Mouse (Mus musculus) MEL (cell line): ENCODE data around the gene Fam57b. TPM values are rescaled to one million over a fixed set of nuclear protein-coding genes. Genes with fewer than 3 reads are reported as not detected.
A peak's percentile ranks its signal among the peaks of the same experiment; 100 is the strongest.

ENCODE experiments used
- DNase-seq: peaks from one replicate; pipeline ENCODE4 v3.0.0; 2011; ENCODE audit warnings: low read depth, low spot score
- H3K27ac ChIP-seq: 2 replicates; pipeline ENCODE4 v1.5.1; 2012; ENCODE audit warnings: low read depth, mild to moderate bottlenecking, control low read depth, low read length, moderate library complexity; ENCODE audit not compliant: control insufficient read depth
- H3K27me3 ChIP-seq, 2 experiments: fragments of 150-350 bp in 1 of 2; sonication (generic) in 1 of 2; 2 replicates each; pipeline ENCODE4 v1.6.1; 2012; ENCODE audit warnings: low read length in 2 of 2, mild to moderate bottlenecking in 2 of 2, improper control_type of control experiment in 1 of 2, moderate library complexity in 1 of 2; ENCODE audit not compliant: insufficient read depth in 2 of 2, control insufficient read depth in 1 of 2
- H3K36me3 ChIP-seq, 2 experiments: 2 replicates each; pipeline ENCODE4 v1.6.1; 2012 to 2014; ENCODE audit warnings: low read length in 2 of 2, improper control_type of control experiment in 1 of 2, inconsistent platforms in 1 of 2, mild to moderate bottlenecking in 1 of 2; ENCODE audit not compliant: insufficient read depth in 2 of 2, control insufficient read depth in 1 of 2
- H3K4me1 ChIP-seq, 2 experiments: fragments of 150-350 bp in 1 of 2; sonication (generic) in 1 of 2; 2 replicates each; pipeline ENCODE4 v1.6.1; 2012; ENCODE audit warnings: low read length in 2 of 2, improper control_type of control experiment in 1 of 2, mild to moderate bottlenecking in 1 of 2; ENCODE audit not compliant: insufficient read depth in 2 of 2, control insufficient read depth in 1 of 2
- H3K4me3 ChIP-seq, 2 experiments: fragments of 150-350 bp in 1 of 2; sonication (generic) in 1 of 2; 2 replicates each; pipeline ENCODE4 v1.5.1; 2012; ENCODE audit warnings: low read depth in 2 of 2, low read length in 2 of 2, mild to moderate bottlenecking in 2 of 2, moderate library complexity in 2 of 2, control low read depth in 1 of 2, improper control_type of control experiment in 1 of 2; ENCODE audit not compliant: control insufficient read depth in 1 of 2, insufficient read depth in 1 of 2
- H3K79me2 ChIP-seq: 2 replicates; pipeline ENCODE4 v1.6.1; 2012; ENCODE audit warnings: mild to moderate bottlenecking, low read length, moderate library complexity; ENCODE audit not compliant: control insufficient read depth, poor library complexity, insufficient read depth
- H3K9ac ChIP-seq: 2 replicates; pipeline ENCODE4 v1.6.1; 2012; ENCODE audit warnings: low read depth, mild to moderate bottlenecking, control low read depth, low read length, moderate library complexity; ENCODE audit not compliant: control insufficient read depth, poor library complexity, severe bottlenecking
- H3K9me3 ChIP-seq: fragments of 150-350 bp; sonication (generic); replicated peaks from 2 replicates; pipeline ENCODE4 v1.6.1; 2012; ENCODE audit warnings: mild to moderate bottlenecking, low read length, improper control_type of control experiment, moderate library complexity; ENCODE audit not compliant: insufficient read depth
- BHLHE40 ChIP-seq: IDR thresholded peaks from 2 replicates; pipeline ENCODE4 v1.6.1; 2012; ENCODE audit warnings: low read depth, mild to moderate bottlenecking, inconsistent platforms, low read length, improper control_type of control experiment, borderline replicate concordance
- CTCF ChIP-seq, 3 experiments: IDR thresholded peaks in 2 of 3; conservative IDR thresholded peaks in 1 of 3; 2 replicates each; pipeline ENCODE4 v1.5.1; 2011 to 2012; ENCODE audit warnings: low read length in 3 of 3, low read depth in 2 of 3, mild to moderate bottlenecking in 2 of 3, improper control_type of control experiment in 1 of 3, inconsistent platforms in 1 of 3, mixed read lengths in 1 of 3, moderate library complexity in 1 of 3; ENCODE audit not compliant: control insufficient read depth in 1 of 3, insufficient read depth in 1 of 3, poor library complexity in 1 of 3, severe bottlenecking in 1 of 3
- E2F4 ChIP-seq: IDR thresholded peaks from 2 replicates; pipeline ENCODE4 v1.6.1; 2011; ENCODE audit warnings: low read depth, low read length, improper control_type of control experiment, borderline replicate concordance
- ELF1 ChIP-seq: IDR thresholded peaks from 2 replicates; pipeline ENCODE4 v1.6.1; 2014; ENCODE audit warnings: low read depth, mild to moderate bottlenecking, inconsistent platforms, low read length, improper control_type of control experiment, moderate library complexity
- EP300 ChIP-seq, 2 experiments: IDR thresholded peaks; 2 replicates each; pipeline ENCODE4 v1.6.1; 2011; ENCODE audit warnings: improper control_type of control experiment in 2 of 2, low read length in 2 of 2, low read depth in 1 of 2, mild to moderate bottlenecking in 1 of 2
- ETS1 ChIP-seq: IDR thresholded peaks from 2 replicates; pipeline ENCODE4 v1.6.1; 2012; ENCODE audit warnings: low read depth, mild to moderate bottlenecking, inconsistent platforms, low read length, improper control_type of control experiment, moderate library complexity
- GABPA ChIP-seq: IDR thresholded peaks from 2 replicates; pipeline ENCODE4 v1.6.1; 2012; ENCODE audit warnings: low read depth, mild to moderate bottlenecking, inconsistent platforms, low read length, improper control_type of control experiment, moderate library complexity
- GATA1 ChIP-seq: IDR thresholded peaks from 2 replicates; pipeline ENCODE4 v1.6.1; 2011; ENCODE audit warnings: low read depth, low read length, improper control_type of control experiment
- HCFC1 ChIP-seq: IDR thresholded peaks from 2 replicates; pipeline ENCODE4 v1.6.1; 2012; ENCODE audit warnings: low read depth, mild to moderate bottlenecking, inconsistent platforms, low read length, improper control_type of control experiment, moderate library complexity
- JUND ChIP-seq: IDR thresholded peaks from 2 replicates; pipeline ENCODE4 v1.6.1; 2011; ENCODE audit warnings: low read depth, mild to moderate bottlenecking, improper control_type of control experiment, low read length
- KAT2A ChIP-seq: conservative IDR thresholded peaks from 2 replicates; pipeline ENCODE4 v1.6.1; 2012; ENCODE audit warnings: low read depth, low read length, improper control_type of control experiment, inconsistent platforms
- MAFK ChIP-seq: IDR thresholded peaks from 2 replicates; pipeline ENCODE4 v1.6.1; 2011; ENCODE audit warnings: low read depth, mild to moderate bottlenecking, low read length, improper control_type of control experiment, borderline replicate concordance
- MAX ChIP-seq: IDR thresholded peaks from 2 replicates; pipeline ENCODE4 v1.6.1; 2011; ENCODE audit warnings: low read length, improper control_type of control experiment
- MAZ ChIP-seq: IDR thresholded peaks from 2 replicates; pipeline ENCODE4 v1.6.1; 2012; ENCODE audit warnings: low read depth, mild to moderate bottlenecking, inconsistent platforms, low read length, improper control_type of control experiment
- MEF2A ChIP-seq: IDR thresholded peaks from 2 replicates; pipeline ENCODE4 v1.6.1; 2014; ENCODE audit warnings: low read depth, mild to moderate bottlenecking, inconsistent platforms, low read length, improper control_type of control experiment; ENCODE audit not compliant: poor library complexity, insufficient replicate concordance, severe bottlenecking; ENCODE audit errors: extremely low read depth
- MXI1 ChIP-seq: IDR thresholded peaks from 2 replicates; pipeline ENCODE4 v1.6.1; 2011; ENCODE audit warnings: mild to moderate bottlenecking, low read depth, low read length, improper control_type of control experiment
- MYB ChIP-seq: IDR thresholded peaks from 2 replicates; pipeline ENCODE4 v1.6.1; 2011; ENCODE audit warnings: mild to moderate bottlenecking, low read depth, low read length, improper control_type of control experiment
- MYC ChIP-seq: IDR thresholded peaks from 2 replicates; pipeline ENCODE4 v1.6.1; 2011; ENCODE audit warnings: low read depth, mild to moderate bottlenecking, low read length, improper control_type of control experiment, moderate library complexity
- POLR2A ChIP-seq, 2 experiments: IDR thresholded peaks; 2 replicates each; pipeline ENCODE4 v1.6.1; 2011 to 2012; ENCODE audit warnings: low read length in 2 of 2, mild to moderate bottlenecking in 2 of 2, control low read depth in 1 of 2, improper control_type of control experiment in 1 of 2, low read depth in 1 of 2, moderate library complexity in 1 of 2; ENCODE audit not compliant: control insufficient read depth in 1 of 2, insufficient read depth in 1 of 2, poor library complexity in 1 of 2
- POLR2AphosphoS2 ChIP-seq: IDR thresholded peaks from 2 replicates; pipeline ENCODE4 v1.6.1; 2011; ENCODE audit warnings: low read length, improper control_type of control experiment
- POLR2AphosphoS5 ChIP-seq: IDR thresholded peaks from 2 replicates; pipeline ENCODE4 v1.6.1; 2012; ENCODE audit warnings: low read depth, borderline replicate concordance, mild to moderate bottlenecking, inconsistent platforms, low read length, moderate library complexity, mixed read lengths
- RAD21 ChIP-seq: IDR thresholded peaks from 2 replicates; pipeline ENCODE4 v1.6.1; 2011; ENCODE audit warnings: mild to moderate bottlenecking, low read depth, low read length, improper control_type of control experiment
- SMC3 ChIP-seq: IDR thresholded peaks from 2 replicates; pipeline ENCODE4 v1.6.1; 2011; ENCODE audit warnings: low read depth, low read length, improper control_type of control experiment
- TBP ChIP-seq: IDR thresholded peaks from 2 replicates; pipeline ENCODE4 v1.8.0; 2011; ENCODE audit warnings: low read depth, low read length, improper control_type of control experiment
- UBTF ChIP-seq: IDR thresholded peaks from 2 replicates; pipeline ENCODE4 v1.6.1; 2012; ENCODE audit warnings: low read depth, mild to moderate bottlenecking, inconsistent platforms, low read length, improper control_type of control experiment, moderate library complexity, borderline replicate concordance; ENCODE audit not compliant: insufficient read depth
- USF2 ChIP-seq, 2 experiments: IDR thresholded peaks; 2 replicates each; pipeline ENCODE4 v1.6.1; 2011 to 2012; ENCODE audit warnings: improper control_type of control experiment in 2 of 2, low read length in 2 of 2, borderline replicate concordance in 1 of 2, inconsistent platforms in 1 of 2, low read depth in 1 of 2, mild to moderate bottlenecking in 1 of 2; ENCODE audit not compliant: insufficient read depth in 1 of 2
- ZC3H11A ChIP-seq: IDR thresholded peaks from 2 replicates; pipeline ENCODE4 v1.6.1; 2012; ENCODE audit warnings: low read depth, mild to moderate bottlenecking, inconsistent platforms, low read length, improper control_type of control experiment
- ZKSCAN1 ChIP-seq: IDR thresholded peaks from 2 replicates; pipeline ENCODE4 v1.6.1; 2012; ENCODE audit warnings: low read depth, mild to moderate bottlenecking, inconsistent platforms, low read length, improper control_type of control experiment, moderate library complexity
- ZMIZ1 ChIP-seq: IDR thresholded peaks from 2 replicates; pipeline ENCODE4 v1.6.1; 2012; ENCODE audit warnings: low read depth, mild to moderate bottlenecking, inconsistent platforms, low read length, improper control_type of control experiment, moderate library complexity
- ZNF384 ChIP-seq: IDR thresholded peaks from 2 replicates; pipeline ENCODE4 v1.6.1; 2012; ENCODE audit warnings: low read depth, mild to moderate bottlenecking, inconsistent platforms, low read length, improper control_type of control experiment
- polyA plus RNA-seq, 2 experiments: library from polyadenylated mRNA; stranded (reverse) in 1 of 2; unstranded in 1 of 2; fragments of >175 nt in 1 of 2; fragments of >200 nt in 1 of 2; gene quantifications; 2 replicates each; pipeline versions ENCODE4 v1.2.1 to v1.2.4; 2012; ENCODE audit warnings: low replicate concordance in 2 of 2, low read depth in 1 of 2; ENCODE audit not compliant: insufficient read length in 2 of 2, insufficient read depth in 1 of 2, missing spikeins in 1 of 2
- total RNA-seq: library from RNA; depleted of rRNA; stranded (reverse); fragments of 300-350 nt; gene quantifications from 2 replicates; pipeline ENCODE4 v1.2.3, GENCODE M21; 2012

Fam57b gene
- total and polyA plus RNA-seq, 3 experiments, result 0.50 to 1.7 TPM; not detected in 1

GRCm38 (mm10) chr7:126776598-126777057 lies 20.8 kb upstream of the Fam57b start, which contains the start of gene Ypel3 (continued):
- TF ChIP-seq JUND (no peak), POLR2A (IDR thresholded peaks at IDR 0.05; ENCODE audit: control insufficient read depth in 1 of 2, insufficient read depth in 1 of 2, low read depth in 1 of 2, low read length in 2 of 2, poor library complexity in 1 of 2) (peak in 1 of 2 experiments; percentile 31; a peak in 1 of 4 replicates), CTCF (IDR thresholded peaks at IDR 0.05 in 2 of 3, conservative IDR thresholded peaks at IDR 0.05 in 1 of 3; ENCODE audit: control insufficient read depth in 1 of 3, insufficient read depth in 1 of 3, low read depth in 2 of 3, low read length in 3 of 3, poor library complexity in 1 of 3, severe bottlenecking in 1 of 3) (no peak), ZKSCAN1 (no peak), KAT2A (0 out of 2 replicates have a peak, but pooled peaks have one; percentile 40), POLR2AphosphoS2 (no peak), BHLHE40 (peak; percentile 78), ETS1 (peak; percentile 84), EP300 (IDR thresholded peaks at IDR 0.05; ENCODE audit: low read depth in 1 of 2, low read length in 2 of 2) (peak; percentile 39 to 64), UBTF (0 out of 2 replicates have a peak, but pooled peaks have one; percentile 64), MYC (peak; percentile 80; the same call in 1 of the 2 replicates), POLR2AphosphoS5 (no peak), SMC3 (no peak), USF2 (IDR thresholded peaks at IDR 0.05; ENCODE audit: borderline replicate concordance in 1 of 2, insufficient read depth in 1 of 2, low read depth in 1 of 2, low read length in 2 of 2) (no peak), MAZ (peak; percentile 87), GATA1 (peak; percentile 72), ZC3H11A (no peak), ZNF384 (no peak), ELF1 (peak; percentile 77), GABPA (no peak), E2F4 (peak; percentile 51; the same call in 1 of the 2 replicates), MEF2A (no peak), ZMIZ1 (no peak; the same call in 1 of the 2 replicates), MYB (no peak)
- TF ChIP-seq, all 39 proteins: peak for 21

GRCm38 (mm10) chr7:126777476-126777875 lies 20.0 kb upstream of the Fam57b start:
- peaks cover 0 to 12% of the 10 kb centered on the region in 2 experiments; a peak in 2 of 4 replicates for H3K36me3 ChIP-seq

More at GRCm38 (mm10) chr7:126777476-126777875, 20.0 kb upstream of the Fam57b start:
- H3K9ac ChIP-seq, result peak overlapping the region; percentile 61
- TF ChIP-seq ZMIZ1, result no peak
- no peak for TF ChIP-seq MEF2A
- no peak for TF ChIP-seq MXI1
- no peak for TF ChIP-seq MAZ
- TF ChIP-seq RAD21, result no peak
- no peak for TF ChIP-seq MYC
- no peak for TF ChIP-seq UBTF
- TF ChIP-seq POLR2A (IDR thresholded peaks at IDR 0.05; ENCODE audit: control insufficient read depth in 1 of 2, insufficient read depth in 1 of 2, low read depth in 1 of 2, low read length in 2 of 2, poor library complexity in 1 of 2), result no peak
- TF ChIP-seq HCFC1, result no peak
- no peak for TF ChIP-seq MAFK
- no peak for TF ChIP-seq GATA1
- TF ChIP-seq POLR2AphosphoS2, result no peak
- TF ChIP-seq TBP, result no peak
- no peak for TF ChIP-seq MAX
- no peak for TF ChIP-seq USF2 (IDR thresholded peaks at IDR 0.05; ENCODE audit: borderline replicate concordance in 1 of 2, insufficient read depth in 1 of 2, low read depth in 1 of 2, low read length in 2 of 2)
- TF ChIP-seq ZNF384, result no peak
- no peak for TF ChIP-seq KAT2A
- peak overlapping the region; percentile 45 to 54; a peak in 3 of 4 replicates for H3K4me3 ChIP-seq
- H3K9me3 ChIP-seq, result no peaks in the 10 kb centered on the region
- no peaks in the 10 kb centered on the region for H3K27me3 ChIP-seq
- H3K79me2 ChIP-seq, result no peaks in the 10 kb centered on the region; the same call in 1 of the 2 replicates
- no peak for DNase-seq
- no peak overlapping the region for H3K27ac ChIP-seq
- H3K4me1 ChIP-seq, result peaks cover 7 to 24% of the 10 kb centered on the region in 2 experiments
